Mouse (Mus musculus) MN1 (cell line): ENCODE measurements around the gene Galnt10.

Source experiments
- DNase-seq: peaks from one replicate; pipeline ENCODE4 v3.0.0-alpha.2; 2016; ENCODE audit warnings: low spot score

Galnt10 gene

DNA sequence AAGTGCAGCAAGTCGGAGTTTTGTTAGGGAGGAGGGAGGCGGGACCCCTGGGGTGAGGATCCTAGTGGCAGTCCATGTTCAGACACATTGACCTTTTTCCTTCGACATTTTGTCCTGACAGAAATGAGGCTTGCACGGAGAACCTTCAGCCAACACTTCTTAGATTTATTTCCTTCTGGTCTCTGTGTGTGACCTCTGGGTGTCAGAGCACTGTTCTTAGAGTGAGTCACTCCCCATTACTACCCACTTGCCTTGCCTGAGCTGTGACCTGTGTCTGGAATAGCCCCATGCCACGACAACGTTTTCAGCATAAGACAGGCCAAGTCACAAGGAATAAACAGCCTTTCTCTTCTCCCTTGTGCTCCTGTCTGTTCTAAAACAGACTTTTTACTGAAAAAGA is 44.6 kb downstream of the Galnt10 start:
- DNase-seq, result no peak

DNA sequence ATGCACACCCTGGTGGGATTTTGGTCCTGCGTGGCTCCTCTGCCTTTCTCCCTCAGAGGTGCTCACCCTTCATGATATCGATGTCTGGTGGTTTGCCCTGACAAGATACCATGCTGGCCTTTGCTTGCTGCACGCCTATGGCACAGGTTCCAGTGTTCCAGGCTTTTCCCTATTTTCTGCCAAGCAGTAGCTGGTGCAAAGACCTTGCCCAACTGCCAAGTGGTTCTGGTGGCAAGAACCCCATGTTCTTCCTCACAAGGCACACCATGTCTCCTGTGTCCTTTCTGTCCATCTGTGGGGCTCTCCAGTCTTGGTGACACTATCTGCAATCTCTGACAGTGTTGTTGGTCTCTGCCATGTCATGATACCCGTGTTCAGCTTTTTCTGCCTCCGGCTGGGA is 45.6 kb downstream of the Galnt10 start:
- no peak for DNase-seq

DNA sequence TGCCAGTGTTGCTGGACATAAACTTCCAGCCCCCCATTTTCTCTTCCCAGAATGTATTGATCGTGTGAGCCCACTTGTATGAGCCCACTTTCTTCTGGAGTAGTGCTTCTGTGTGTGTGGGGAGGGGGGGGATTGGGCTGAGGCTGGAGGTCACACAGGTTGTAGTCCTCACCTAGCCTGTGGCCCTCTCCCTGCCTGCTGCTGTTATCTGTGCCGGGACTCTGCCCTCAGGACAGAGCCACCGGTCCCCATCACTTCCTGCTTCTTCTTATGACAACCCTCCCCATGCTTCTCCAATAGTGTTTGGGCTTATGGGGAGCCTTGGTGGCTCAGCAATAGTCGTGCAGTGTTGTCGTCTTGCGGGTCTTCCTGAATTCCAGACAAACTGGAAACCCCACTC is 46.7 kb downstream of the Galnt10 start:
- DNase-seq, result no peak

DNA sequence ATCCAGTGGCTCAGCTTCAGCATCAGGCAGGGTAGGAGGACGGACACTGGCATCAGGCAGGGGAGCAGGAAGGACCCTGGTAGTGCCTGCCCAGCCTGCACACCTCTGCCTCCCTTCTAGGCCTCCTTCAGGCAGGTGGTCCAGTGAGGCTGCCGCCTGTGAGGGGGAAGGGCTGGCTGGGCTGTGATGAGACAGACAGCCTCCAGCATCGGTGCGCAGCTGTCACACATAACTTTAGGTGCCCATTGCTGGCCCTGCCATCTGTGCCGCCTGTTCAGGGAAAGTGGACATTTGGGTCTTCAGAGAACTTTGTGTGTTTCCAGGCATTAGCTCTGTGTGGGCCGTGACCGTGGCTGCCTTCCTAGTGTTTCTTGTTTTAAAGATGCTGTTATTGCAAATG is 47.5 kb downstream of the Galnt10 start:
- DNase-seq, result no peak

DNA sequence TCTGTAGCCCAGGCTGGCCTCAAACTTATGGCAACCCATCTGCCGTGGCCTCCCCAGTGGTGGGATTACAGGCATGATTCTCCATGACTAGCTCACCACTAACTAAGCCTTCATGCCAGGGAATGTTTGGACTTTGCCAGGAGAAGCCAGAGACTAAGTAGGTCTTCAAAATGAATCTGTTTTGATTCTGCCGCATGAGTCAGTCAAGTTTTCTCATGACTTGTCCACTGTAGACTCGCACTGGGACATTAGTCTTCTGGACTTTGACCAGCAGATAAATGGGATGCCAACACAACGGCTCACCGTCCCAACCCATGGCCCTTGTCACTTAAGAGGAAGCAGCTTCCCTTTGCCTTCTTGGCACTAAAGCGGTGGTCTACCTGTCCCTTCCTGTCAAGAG is 49.2 kb downstream of the Galnt10 start:
- no peak for DNase-seq

DNA sequence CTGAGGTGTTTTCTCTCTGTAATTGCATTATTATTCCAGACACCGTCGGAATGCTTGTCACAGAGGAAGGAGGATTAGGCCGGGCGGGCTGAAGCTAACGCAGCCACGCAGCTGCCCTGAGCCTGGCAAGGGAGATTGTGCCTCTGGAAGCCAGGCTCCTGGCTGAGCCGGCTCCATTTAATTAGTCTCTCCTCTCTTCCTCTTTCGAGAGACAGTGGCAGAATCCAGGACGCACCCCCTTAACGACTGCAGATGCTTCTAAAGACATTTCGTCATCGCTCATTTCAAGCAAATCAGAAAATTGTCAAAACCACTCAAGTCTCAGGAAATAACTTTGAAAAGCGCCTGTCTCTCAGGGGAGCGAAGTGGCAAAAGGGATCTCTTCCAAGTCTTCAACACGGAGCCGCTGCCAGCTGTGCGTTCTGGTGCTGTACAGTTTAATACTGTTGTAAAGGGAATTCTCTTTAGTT is 51.0 kb downstream of the Galnt10 start:
- DNase-seq, result no peak

DNA sequence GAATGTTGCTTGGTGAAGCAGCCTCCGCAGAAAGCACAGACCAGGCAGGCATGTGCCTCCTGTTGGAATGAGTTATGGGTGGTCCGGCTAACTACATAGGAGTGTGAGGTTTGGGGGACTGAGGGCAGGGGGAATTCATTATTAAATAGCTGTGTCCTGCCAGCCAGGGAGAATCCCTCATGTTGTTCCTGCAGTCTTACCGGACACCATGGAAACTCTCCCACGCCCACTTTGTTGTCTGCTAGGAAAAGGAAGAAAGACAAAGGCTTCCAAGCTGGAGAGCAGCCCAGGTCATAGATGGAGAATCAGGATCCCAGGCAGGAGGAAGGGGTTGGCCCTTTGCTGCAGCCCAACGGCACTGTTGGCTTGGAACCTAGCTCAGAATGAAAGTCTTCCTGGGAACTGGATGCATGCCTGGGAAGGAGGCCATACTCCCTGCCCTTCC is 51.6 kb downstream of the Galnt10 start:
- no peak for DNase-seq

DNA sequence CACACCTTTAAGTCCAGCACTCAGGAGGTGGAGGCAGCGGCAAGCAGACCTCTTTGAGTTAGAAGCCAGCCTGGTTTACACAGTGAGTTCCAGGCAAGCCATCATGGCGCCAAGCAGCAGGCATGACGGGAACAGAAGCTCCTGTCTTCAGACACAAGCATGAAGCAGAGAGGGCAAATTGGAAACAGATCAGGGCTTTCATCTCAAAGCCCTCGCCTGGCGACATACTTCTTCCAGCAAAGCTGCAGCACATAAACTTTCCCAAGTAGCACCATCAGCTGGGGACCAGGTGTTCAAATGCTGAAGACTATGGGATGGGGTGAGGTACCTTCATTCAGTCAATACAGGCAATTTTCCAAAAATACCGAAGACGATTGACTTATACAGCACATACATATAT is 54.9 kb downstream of the Galnt10 start:
- no peak for DNase-seq

DNA sequence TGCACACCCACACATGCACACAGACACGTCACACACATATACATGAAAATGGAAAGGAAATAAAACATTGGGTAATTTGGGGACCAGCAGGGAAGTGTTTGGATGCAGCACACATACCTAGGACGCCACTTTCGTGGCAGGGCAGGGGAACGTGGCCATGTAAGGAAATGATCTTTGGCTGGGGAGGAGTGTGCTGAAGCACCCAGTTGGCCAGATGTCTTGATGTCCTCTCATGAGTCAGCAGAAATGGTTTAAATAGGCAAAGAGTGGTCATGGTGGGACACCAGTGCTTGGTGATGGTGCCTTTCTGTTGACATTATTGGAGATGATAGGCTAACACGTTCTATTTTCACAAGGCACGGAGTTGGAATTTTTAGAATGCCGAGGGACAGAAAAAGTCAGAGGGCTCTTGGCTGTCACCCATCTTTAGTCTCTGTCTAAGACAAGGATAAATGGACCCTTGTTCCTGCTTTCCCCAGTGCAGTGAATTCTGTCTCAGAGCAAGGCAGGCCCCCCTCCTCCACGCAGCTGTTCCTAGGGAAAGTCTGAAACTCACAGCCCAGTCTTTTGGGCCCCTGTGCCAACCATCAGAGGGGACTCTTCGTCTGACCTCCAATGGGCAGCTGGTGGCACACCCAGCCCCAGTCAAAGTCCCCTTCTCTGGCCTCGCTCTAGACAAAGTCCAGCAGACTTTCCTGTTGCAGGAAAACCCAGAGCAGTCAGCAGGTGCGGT is 56.1 kb downstream of the Galnt10 start:
- DNase-seq, result no peak

DNA sequence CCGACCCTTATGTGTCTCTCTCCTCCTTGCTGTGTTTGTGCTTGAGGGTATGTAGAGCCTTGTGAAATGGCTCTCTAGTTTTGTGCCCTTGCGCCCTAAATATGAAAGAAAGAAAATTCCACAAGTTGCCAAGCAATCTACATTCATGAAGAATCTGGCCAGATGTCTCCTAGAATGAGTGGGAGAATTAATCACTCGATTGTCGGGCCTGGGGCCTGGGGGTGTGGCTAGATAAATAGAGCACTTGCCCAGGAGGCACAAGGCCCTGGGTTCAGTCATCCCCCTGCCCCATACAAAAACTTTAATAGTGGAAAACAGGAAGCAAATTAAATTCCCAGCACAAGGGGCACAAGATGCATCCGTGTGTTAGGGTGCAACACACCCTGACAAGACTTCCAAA is 56.7 kb downstream of the Galnt10 start:
- no peak for DNase-seq

DNA sequence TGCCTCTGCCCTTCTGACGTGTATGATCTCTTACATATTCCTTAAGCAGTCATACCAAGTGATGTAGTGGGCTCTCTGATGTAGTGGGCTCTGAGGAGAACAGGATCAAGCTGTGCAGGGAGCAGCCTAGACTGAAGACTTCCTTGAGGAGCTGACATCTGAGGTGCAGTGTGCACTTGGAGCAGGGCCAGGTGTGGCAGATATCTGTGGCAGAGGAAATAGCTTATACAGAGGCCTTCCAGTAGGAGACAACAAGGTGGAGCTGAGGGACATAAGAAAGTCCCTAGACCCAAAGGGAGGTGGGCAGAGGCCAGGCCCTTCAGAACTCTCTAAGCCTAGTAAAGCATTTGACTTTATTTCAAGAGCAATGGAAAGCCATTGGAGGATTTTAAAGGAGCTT is 61.4 kb downstream of the Galnt10 start:
- DNase-seq, result no peak

DNA sequence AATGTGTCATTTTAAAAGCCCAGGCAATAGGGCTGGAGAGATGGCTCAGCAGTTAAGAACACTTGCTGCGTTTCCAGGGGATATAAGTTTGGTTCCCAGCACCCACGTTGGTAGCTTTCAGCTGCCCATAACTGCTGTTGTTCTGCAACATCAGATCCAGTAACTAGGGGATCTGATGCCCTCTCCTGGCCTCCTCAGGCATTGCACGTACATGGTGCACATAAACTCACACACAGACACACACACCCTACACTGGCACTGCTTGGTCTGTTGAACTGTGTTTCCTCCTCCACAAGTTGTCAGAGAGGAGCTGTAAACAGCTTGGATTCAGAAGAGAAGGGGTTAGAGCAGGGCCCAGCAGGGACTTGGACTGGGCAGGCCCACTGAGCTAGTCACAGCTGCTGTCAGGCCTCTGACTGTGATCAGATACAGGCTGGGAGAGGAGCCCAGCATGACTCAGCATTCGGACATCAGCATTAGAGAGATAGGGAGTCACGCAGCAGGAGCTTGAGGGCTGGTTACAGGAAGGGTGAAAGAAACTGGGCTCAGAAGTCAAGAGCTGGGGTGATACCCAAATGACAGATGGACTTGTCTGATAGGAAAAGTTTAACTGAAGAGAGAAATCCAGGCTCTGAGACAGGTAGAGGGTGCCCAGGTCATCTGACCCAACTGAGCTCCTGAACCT is 62.0 kb downstream of the Galnt10 start:
- DNase-seq, result no peak

DNA sequence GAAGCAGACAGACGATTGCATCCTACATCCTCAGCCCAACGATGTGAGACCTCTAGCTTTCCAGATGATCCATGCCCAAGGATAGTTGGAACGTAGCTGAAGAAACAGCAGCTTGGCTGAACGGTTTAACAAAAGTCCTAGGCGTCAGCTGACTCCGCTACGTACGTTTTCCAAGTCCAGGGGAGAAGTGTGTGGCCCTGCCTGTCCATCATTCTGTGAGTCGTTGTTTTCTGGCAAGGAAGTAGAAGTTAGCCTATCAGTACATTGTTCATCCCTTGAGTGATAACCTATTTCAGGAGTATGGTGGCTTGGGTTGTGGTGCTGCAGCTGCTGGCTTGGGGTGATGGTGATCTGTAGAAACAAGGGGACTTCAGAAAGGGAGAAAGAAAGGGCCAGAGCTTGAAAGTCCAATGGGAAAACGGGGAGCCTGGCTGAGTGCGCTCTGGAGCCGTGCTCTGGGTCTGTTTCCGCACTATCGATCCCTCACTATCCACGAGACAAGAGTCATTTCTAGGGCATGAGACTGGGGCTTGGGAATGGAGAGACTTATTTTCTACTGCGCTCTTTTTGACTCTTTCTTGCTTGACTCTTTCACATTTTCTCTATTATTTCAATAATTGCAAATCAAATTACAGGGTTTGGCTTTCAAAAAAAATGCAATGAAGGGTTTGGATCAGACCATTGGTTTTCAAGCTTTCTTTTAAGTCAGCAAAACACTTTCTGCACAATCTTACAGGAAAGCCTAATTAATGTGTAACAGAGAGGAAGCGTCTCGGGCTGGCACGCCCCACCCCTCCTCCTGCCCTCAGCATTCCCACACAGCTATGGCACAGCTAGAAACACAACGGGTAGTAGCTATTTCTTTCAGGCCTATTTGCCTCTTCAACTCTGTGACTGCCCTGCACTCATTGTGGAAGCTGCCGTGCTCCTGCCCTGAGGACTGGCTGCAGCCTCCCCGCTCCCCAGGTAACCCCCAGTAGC is 63.2 kb downstream of the Galnt10 start:
- no peak for DNase-seq

DNA sequence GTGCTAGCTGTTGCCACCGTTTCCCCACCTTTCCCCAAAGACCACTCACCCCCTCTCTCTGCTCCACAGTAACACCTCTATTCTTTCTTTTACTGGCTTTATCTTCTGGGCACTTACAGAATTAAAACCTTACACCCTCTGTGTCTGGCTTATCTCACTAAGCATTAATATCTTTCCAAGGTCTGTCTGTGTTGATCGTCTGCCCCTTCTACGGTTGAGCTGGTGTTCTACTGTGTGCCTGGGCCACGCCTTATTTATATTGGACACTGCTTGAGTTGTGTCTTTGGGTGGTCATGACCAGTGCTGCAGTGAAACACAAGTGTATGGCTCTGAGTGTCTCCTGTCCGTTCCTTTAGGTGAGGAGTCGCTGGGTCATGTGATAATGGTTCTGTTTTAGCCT is 68.7 kb downstream of the Galnt10 start:
- no peak for DNase-seq

DNA sequence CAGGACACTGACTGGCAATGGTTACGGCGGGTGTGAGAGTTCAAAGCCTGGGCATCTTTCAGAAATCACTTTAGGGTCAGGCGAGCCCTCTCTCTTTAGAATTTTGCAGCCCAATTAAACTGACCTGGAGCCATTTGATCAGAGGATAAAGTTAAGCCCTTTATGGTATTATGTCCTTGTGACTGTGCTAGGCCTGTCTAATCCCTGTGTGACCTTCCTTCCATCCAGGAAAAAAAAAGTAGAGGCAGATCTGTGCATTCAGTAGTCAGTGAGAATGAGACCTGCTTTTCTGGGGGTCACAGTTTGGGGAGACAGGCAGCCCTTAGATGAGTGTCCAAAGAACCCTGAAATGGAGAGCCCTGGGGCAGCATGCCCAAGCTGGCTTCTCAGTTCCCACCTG is 71.5 kb downstream of the Galnt10 start:
- DNase-seq, result no peak

DNA sequence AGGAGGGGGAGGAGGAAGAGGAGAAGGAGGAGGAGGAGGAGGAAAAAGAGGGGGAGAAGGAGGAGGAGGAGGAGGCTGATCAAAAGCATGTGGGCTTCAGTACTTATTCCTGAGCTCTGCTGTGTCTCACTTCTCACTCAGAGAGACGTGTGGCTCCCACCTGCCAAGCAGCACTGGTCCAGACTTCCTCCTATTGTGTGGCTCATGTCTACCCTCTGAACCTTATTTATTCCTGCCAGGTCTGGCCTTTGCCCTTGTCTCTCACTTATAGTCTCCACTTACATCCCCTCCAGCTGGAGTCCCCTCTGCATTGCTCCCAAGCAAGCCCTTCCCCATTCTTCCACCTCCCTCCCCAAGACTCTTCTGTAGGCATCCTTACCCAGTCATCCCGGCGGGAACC is 72.2 kb downstream of the Galnt10 start:
- no peak for DNase-seq

DNA sequence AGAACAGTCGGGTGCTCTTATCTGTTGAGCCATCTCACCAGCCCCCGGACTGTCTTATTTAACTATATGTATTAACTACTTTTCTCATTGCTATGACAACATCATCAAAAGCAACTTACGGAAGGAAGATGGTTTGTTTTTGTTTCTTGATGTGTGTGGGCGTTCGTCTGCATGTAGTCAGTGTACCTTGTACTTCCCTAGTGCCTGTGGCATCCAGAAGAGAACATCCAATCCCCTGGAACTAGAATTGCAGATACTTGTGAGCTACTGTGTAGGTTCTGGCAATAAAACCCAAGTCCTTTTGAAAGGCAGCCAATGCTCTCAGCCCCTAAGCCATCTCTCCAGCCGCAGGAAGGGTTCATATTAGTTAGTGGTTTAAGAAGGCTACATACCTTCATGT is 72.8 kb downstream of the Galnt10 start:
- no peak for DNase-seq

DNA sequence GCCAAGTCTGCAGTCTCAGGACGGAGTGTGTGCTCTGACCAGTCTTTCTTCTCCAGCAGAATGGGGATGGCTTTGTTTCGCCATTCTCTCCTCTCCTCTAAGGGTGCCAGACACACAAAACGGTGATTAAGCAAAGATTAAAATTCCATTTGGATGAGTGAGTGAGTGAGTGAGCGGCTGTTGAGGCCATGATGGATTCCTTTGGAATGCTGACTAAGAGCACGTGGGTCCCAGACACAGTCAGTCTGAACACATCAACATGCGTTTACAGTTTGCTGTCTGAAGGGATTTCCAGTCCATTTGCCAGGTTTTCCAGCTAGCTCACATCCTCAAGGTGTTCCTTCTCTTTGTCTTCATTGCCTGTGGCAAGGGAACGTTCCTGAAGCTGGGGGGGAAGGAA is 74.4 kb downstream of the Galnt10 start:
- DNase-seq, result no peak

DNA sequence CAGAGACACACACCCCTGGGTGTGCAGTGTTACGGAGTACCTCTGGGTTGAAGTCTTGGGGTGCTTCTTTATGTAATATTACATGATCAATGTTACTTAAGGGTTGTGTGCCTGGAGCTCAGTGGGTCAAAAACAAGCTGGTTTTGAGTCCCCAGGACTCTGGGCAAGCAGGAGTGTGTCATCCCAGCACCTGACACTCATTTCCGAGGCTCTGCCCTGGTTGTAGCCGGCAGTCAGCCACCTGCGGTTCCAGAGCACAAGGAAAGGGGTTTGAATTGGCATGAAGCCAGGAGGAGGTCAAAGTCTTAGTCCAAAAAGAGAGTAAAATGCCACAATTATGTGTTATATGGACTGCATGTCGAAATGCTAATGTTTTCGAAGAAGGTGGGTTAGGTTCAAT is 74.8 kb downstream of the Galnt10 start:
- DNase-seq, result no peak

DNA sequence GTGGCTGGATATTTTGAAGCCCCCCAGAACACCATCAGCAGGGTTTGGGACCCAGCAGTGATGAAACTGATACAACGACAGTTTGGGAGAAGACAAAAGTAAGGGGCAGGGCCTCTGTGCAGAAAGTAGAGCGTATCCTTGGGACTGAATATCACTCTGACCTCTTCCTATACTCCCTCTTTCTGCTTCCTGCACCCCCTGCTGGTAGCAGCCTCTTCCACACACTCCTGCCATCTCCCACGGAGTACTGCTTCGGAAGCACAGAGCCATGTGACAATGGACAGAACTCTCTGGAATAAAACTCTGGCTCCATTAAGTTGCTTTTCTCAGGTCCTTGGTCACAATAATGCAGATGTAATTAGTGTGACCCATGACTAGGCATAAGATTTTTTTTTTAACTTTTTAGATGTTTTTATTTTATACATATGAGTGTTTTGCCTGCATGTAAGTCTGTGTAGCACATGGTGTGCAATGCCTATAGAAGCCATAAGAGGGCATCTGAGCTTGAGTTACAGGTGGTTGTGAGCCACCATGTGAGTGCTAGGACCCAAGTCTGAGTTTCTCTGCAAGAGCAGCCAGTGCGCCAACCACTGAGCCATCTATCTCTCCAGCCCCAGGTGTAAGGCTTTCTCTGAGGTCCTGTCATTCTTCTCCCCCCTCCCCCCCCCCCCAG is 79.7 kb downstream of the Galnt10 start:
- no peak for DNase-seq

DNA sequence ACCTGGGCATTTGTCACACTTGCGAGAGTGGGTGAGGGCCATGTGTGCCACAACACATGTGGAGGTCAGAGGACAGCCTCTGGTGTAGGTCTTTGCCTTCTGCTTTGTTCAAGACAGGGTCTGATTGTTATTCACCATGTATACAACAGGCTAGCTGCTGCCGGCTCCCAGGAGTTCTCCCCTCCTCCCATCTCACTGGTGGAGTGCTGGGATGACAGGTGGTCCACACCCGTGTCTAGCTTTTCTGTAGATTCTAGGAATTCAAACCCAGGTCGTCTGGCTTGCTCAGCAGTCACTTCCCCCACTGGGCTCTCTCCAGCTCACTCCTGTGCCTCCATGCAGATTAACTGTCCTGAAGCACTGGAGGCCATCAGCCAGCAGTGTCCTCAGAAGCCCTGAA is 80.7 kb downstream of the Galnt10 start:
- DNase-seq, result no peak
